In genomic region chr7:111588291-111588781, GRCm38 (mm10) we compare ENCODE assay signal across 10 mouse cellular contexts.
DNase-seq lines count a peak whose midpoint lies in the region; ATAC-seq and TF ChIP-seq lines count a peak whose summit lies in the region.
"Had no signal": no experiment of that assay in that cellular context is flagged by ENCODE, and none has a peak within 500 bp of the region (broad histone marks: within the 10 kb centered on the region; RNA-seq: fewer than 3 reads in every experiment).

No protein-coding gene starts in this region.

- no peak for DNase-seq in frontal cortex, adult 2 months (ENCODE audit: extremely low spot score in 1 of 2, low spot score in 1 of 2)
- DNase-seq in midbrain, postnatal 0 days (ENCODE audit: low spot score): peak; percentile 65
- DNase-seq in midbrain, embryonic 10.5 days (ENCODE audit: low spot score): no peak
- peak; percentile 49 for DNase-seq in heart, postnatal 0 days (ENCODE audit: low spot score)
- DNase-seq in lung, postnatal 4 days: peak; percentile 15 to 49
- no peak for DNase-seq in layer of hippocampus, adult 2 months (ENCODE audit: low spot score in 2 of 2)

- 0 out of 2 replicates have a peak, but pooled peaks cover 2% of the 10 kb centered on the region for H3K4me1 ChIP-seq in midbrain, postnatal 0 days (ENCODE audit: insufficient read depth, low read length)
- no peaks in the 10 kb centered on the region for H3K4me1 ChIP-seq in midbrain, embryonic 10.5 days
- H3K4me1 ChIP-seq in heart, postnatal 0 days (ENCODE audit: control insufficient read depth, insufficient read depth): no peaks in the 10 kb centered on the region
- H3K4me1 ChIP-seq in midbrain, embryonic 13.5 days (replicated peaks): no peaks in the 10 kb centered on the region
- H3K4me1 ChIP-seq: neural tube, embryonic 12.5 days had no signal

- H3K4me3 ChIP-seq in midbrain, postnatal 0 days (ENCODE audit: low read depth, low read length): no peak overlapping the region
- no peak overlapping the region for H3K4me3 ChIP-seq in midbrain, embryonic 10.5 days
- no peak overlapping the region for H3K4me3 ChIP-seq in heart, postnatal 0 days (ENCODE audit: low read depth, low read length)
- H3K4me3 ChIP-seq in layer of hippocampus, adult 2 months: no peak overlapping the region
- no peak overlapping the region for H3K4me3 ChIP-seq in midbrain, embryonic 13.5 days (replicated peaks)
- H3K4me3 ChIP-seq: heart, embryonic 13.5 days; neural tube, embryonic 12.5 days had no signal

- no peaks in the 10 kb centered on the region for H3K27me3 ChIP-seq in midbrain, postnatal 0 days (ENCODE audit: insufficient read depth, low read length)
- H3K27me3 ChIP-seq in midbrain, embryonic 10.5 days (ENCODE audit: low read depth, poor library complexity, severe bottlenecking): no peaks in the 10 kb centered on the region
- H3K27me3 ChIP-seq in heart, postnatal 0 days (ENCODE audit: control insufficient read depth, insufficient read depth, low read length): no peaks in the 10 kb centered on the region
- no peaks in the 10 kb centered on the region for H3K27me3 ChIP-seq in midbrain, embryonic 13.5 days
- H3K27me3 ChIP-seq: heart, embryonic 13.5 days; neural tube, embryonic 12.5 days had no signal

- peak; percentile 85 for TF ChIP-seq EP300 in heart, postnatal 0 days (IDR thresholded peaks at IDR 0.05; ENCODE audit: low read depth)

- H3K27ac ChIP-seq in midbrain, postnatal 0 days (ENCODE audit: low read depth, low read length): no peak overlapping the region
- H3K27ac ChIP-seq in midbrain, embryonic 10.5 days (replicated peaks): no peak overlapping the region; the same call in 1 of the 2 replicates
- no peak overlapping the region for H3K27ac ChIP-seq in heart, postnatal 0 days (ENCODE audit: low read depth)
- H3K27ac ChIP-seq in layer of hippocampus, adult 2 months: no peak overlapping the region
- no peak overlapping the region for H3K27ac ChIP-seq in midbrain, embryonic 13.5 days
- H3K27ac ChIP-seq: heart, embryonic 13.5 days; neural tube, embryonic 12.5 days had no signal

- no peaks in the 10 kb centered on the region for H3K9me3 ChIP-seq in midbrain, postnatal 0 days (ENCODE audit: low read length)
- no peaks in the 10 kb centered on the region for H3K9me3 ChIP-seq in midbrain, embryonic 10.5 days (replicated peaks)
- no peaks in the 10 kb centered on the region for H3K9me3 ChIP-seq in heart, postnatal 0 days (replicated peaks; ENCODE audit: control insufficient read depth, low read length)
- no peaks in the 10 kb centered on the region for H3K9me3 ChIP-seq in midbrain, embryonic 13.5 days
- H3K9me3 ChIP-seq: heart, embryonic 13.5 days; neural tube, embryonic 12.5 days had no signal

- no peaks in the 10 kb centered on the region for H3K36me3 ChIP-seq in midbrain, postnatal 0 days (ENCODE audit: insufficient read depth, low read length)
- no peaks in the 10 kb centered on the region for H3K36me3 ChIP-seq in midbrain, embryonic 10.5 days
- H3K36me3 ChIP-seq in heart, postnatal 0 days (replicated peaks; ENCODE audit: control insufficient read depth, insufficient read depth, low read length): no peaks in the 10 kb centered on the region
- no peaks in the 10 kb centered on the region for H3K36me3 ChIP-seq in midbrain, embryonic 13.5 days
- H3K36me3 ChIP-seq: heart, embryonic 13.5 days; neural tube, embryonic 12.5 days had no signal

- no peak overlapping the region for H3K9ac ChIP-seq in midbrain, postnatal 0 days (replicated peaks; ENCODE audit: low read length, poor library complexity, severe bottlenecking)
- H3K9ac ChIP-seq in heart, postnatal 0 days (replicated peaks; ENCODE audit: low read depth, low read length): no peak overlapping the region
- H3K9ac ChIP-seq in midbrain, embryonic 13.5 days (replicated peaks): no peak overlapping the region
- H3K9ac ChIP-seq: heart, embryonic 13.5 days; neural tube, embryonic 12.5 days had no signal

- TF ChIP-seq CTCF in midbrain, postnatal 0 days (IDR thresholded peaks at IDR 0.05): no peak
- no peak for TF ChIP-seq CTCF in heart, postnatal 0 days (IDR thresholded peaks at IDR 0.05; ENCODE audit: low read depth)
- TF ChIP-seq CTCF in layer of hippocampus, adult 2 months (conservative IDR thresholded peaks at IDR 0.05): no peak

- H3K4me2 ChIP-seq in midbrain, postnatal 0 days (ENCODE audit: low read depth, low read length, poor library complexity, severe bottlenecking): no peak overlapping the region
- no peak overlapping the region for H3K4me2 ChIP-seq in heart, postnatal 0 days (ENCODE audit: low read depth, low read length)
- H3K4me2 ChIP-seq in midbrain, embryonic 13.5 days (replicated peaks): no peak overlapping the region
- H3K4me2 ChIP-seq: heart, embryonic 13.5 days; neural tube, embryonic 12.5 days had no signal

- 70% methylated on average over 4 of the region's 4 CpGs for WGBS in midbrain, postnatal 0 days
- 83% methylated on average over 4 of the region's 4 CpGs for WGBS in midbrain, embryonic 10.5 days
- WGBS in heart, postnatal 0 days: 59% methylated on average over 4 of the region's 4 CpGs
- WGBS in midbrain, embryonic 13.5 days: 75% methylated on average over 4 of the region's 4 CpGs

- peak; percentile 62 for ATAC-seq in frontal cortex, adult (ENCODE audit: low TSS enrichment)
- ATAC-seq in midbrain, postnatal 0 days (ENCODE audit: low FRiP score): no peak
- peak; percentile 76 for ATAC-seq in heart, postnatal 0 days (ENCODE audit: insufficient read depth, low read depth)
- ATAC-seq in midbrain, embryonic 13.5 days: no peak

Comparison
In these comparisons a context has a peak if more than half of its experiments do, and no peak if none do; other contexts are left out.
1. DNase-seq: peak in midbrain, postnatal 0 days (single experiment), heart, postnatal 0 days (single experiment) and lung, postnatal 4 days (2 of 2); none in frontal cortex, adult 2 months (0 of 2), midbrain, embryonic 10.5 days (single experiment) and layer of hippocampus, adult 2 months (0 of 2).
2. ATAC-seq: peak in frontal cortex, adult (single experiment) and heart, postnatal 0 days (single experiment); none in midbrain, postnatal 0 days (single experiment) and midbrain, embryonic 13.5 days (single experiment).